Mouse (Mus musculus) common myeloid progenitor, adult 5-6 weeks (primary cell): ENCODE data around the gene Prmt7. TPM values are rescaled to one million over a fixed set of nuclear protein-coding genes. Genes with fewer than 3 reads are reported as not detected.
"Not testable (repeated sequence)": the region's sequence is repeated elsewhere in the genome, so short reads cannot be mapped to it uniquely, and the experiment has no call there.

ENCODE experiments used
- ATAC-seq: replicated peaks from 2 replicates; pipeline ENCODE4 v1.8.0; 2016; ENCODE audit warnings: low read depth, mild to moderate bottlenecking, moderate TSS enrichment, inconsistent platforms; ENCODE audit not compliant: poor library complexity, severe bottlenecking
- total RNA-seq: library from RNA; stranded (forward); fragments of 200-1000, 187-1606 nt; gene quantifications from 2 replicates; pipeline ENCODE4 v1.2.3, GENCODE M21; 2017

The Prmt7 gene
- 44.0 and 51.4 TPM in 2 replicates for total RNA-seq

DNA sequence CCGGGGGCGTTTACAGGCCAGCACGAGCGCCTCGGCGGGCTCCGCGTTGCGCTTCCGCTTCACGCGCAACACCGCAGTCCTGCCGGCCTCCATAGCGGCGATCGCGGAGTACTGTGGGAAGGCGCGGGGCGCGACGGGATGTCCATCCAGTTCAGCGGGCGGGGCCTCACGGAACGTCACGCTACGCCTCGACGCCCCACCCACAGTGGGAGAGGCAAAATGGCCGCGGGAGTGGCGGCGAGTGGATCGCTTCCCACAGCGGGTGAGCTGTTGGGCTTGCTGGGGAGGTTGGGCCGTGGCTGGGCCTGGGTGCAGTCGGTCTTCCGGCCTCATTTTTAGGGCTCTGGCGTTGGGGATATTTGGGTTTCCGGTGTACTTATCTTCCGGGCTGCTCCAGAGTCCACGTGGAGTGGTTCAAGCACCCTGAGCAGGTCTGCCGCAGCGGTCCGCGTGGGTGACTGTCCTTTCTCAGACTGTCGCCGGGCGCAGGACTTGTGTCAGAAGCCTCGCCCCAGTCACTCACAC lies at the start of gene Prmt7, which contains the start of gene Slc7a6os:
Gene Prmt7 (plus strand): TSS at position 116 of the 525 bp plus-strand sequence.
Gene Slc7a6os (minus strand): TSS at position 115 of the 525 bp plus-strand sequence.
- peak; percentile 98 for ATAC-seq

DNA sequence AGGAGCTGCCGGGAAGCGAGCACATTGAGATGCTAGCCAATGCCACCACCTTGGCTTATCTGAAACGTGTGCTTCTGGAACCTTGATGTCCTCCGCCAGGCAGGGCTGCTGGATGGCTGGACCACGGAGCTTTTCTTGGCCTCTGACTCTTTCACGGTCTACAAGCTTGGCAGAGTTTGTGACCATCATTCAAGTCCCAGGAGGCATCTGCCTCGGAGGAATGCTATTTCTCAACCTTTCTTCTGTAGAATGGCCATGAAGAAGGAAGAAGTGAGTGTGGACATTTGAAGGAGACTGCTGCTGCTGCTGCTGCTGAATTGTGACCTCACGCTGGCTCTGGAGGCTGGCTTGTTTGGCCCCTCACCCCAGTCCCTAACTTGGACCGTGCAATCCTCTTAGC lies 47.5 kb upstream of the Prmt7 start:
- no peak for ATAC-seq

DNA sequence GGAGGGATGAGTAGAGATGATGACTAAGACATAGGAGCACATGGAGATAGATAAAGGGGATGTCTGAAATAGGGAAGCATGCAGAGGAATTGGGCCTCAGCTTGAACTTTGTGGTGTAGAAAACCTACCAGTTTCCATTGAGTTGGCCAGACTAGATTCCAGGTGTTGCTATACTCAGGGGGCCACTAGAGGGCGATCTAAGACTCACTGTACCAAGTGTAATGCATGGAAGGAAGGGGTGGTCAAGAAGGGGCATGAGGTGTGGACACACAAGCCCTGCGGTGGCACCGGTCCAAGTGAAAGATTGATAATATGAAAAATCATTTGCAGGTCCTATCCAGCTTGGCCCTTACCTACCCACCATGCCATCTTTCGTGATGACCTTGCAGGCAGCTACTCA lies 45.3 kb upstream of the Prmt7 start:
- peak; percentile 62 for ATAC-seq

DNA sequence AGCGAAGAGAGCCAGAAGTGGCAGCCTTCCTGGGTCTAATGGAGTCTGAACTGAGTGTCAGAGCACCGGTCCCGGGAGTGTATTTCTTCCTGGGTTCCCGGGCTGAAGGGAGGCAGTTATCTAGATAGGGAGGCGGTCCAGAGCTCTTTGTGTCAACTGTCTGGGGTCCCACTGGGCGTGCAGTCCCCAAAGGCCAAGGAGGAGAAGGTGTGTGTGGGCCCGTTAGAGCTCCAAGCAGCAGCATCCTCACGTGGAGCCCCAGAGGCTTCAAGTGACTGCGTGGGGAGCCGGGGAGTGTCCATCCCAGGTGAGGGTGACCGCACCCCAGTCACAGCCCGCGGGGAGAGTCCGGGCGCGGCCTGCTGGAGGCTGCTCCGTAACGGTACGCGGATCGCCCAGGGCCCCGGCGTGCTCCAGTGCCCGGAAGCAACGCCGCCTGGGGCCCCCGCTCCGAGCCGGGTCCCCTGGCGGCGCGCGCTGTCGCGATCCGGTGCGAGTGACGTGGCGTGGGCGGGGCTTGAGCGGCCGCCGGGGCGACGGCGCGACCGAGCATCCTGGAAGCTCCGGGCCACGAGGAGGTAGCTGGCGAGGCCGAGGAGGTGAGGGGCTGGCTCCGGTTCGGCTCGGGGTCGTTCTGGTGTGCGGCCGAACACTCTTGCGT lies 42.2 kb upstream of the Prmt7 start, which contains the start of gene Slc7a6:
Gene Slc7a6 (plus strand): TSS at position 502 of the 661 bp plus-strand sequence.
- ATAC-seq: peak; percentile 74

DNA sequence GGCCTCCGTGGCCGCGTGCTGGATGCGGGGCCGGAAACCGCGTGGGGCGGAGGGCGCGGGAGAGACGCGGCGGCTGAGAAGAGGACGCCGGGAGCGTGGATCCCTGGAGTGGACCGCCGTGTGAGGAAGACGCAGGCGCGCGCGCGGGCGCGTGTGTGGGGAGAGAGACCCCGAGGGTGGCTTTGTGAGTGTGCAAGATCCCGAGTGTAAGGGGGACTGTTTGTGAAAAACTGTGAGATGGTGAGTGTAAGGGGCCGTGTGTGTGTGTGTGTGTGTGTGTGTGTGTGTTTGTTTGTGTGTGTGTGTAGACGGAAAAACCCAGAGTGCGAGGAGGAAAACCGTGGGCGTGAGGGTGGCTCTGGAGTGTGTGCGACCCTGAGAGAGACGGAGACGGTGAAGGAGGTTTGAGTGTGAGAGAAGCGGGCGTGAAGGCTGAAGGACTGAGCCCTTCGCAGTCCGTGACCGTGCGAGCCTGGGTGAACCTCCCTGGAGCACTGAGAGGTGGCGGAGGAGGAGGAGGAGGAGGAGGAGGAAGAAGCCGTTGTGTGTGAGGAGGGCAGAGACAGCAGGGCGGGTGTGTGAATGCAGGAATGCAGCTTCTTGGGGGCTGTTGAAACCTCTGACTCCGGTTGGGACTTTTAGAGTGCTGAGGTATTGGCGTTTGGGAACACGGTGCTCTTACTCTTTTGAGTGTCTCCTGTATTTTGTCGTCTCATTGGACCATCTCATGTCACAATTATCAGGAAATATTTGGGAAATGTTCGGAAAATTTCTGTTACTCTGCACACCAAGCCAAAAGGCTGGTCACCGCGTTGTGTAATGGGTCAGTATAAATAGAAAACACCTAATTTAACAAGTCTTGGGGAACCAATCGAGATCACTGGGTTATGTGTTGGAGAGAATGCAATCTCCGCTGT lies 41.5 kb upstream of the Prmt7 start:
- ATAC-seq: peak; percentile 45

DNA sequence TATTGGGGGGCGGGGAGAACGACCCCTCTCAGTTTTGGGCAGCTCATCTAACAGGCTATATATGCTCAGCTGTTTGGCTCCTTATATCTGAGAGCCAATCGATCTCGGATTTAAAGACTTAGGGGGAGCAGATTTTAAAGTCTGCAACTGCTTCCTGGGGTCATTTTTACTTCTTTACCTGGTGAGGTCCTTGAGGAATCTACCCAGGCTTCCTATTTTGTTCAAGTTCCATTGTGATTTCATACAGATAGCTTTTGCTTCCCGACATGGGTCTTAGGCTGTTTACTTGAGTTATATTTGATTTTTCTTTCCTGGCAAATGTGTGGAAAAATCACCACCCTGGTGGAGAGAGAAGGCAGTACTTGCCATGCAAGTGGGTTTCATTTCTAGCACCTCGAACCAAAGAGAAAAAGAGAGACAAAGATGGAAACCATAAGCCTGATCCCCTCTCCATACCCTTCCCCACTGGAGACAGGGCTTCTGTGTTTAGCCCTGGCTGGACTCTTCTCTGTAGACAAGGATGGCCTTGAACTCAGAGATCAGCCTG lies 40.7 kb upstream of the Prmt7 start:
- no peak for ATAC-seq

DNA sequence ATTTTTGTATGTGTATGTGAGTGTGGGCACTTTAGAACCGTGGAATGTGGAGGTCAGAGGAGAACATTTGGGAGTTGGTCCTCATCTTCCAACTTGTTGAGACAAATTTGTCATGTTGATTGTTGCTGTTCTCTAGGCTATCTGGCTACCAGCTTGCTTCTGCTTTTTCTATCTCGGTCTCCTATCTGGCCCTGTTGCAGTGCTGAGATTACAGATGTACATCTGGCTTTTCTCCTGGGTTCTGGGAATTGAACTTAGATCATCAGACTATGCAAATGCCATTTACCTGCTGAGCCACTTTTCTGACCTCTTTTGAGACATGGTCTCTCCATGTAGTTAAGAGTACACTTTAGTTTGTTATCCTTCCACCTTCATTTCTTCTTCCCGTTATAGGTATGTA lies 37.2 kb upstream of the Prmt7 start:
- ATAC-seq: no peak

DNA sequence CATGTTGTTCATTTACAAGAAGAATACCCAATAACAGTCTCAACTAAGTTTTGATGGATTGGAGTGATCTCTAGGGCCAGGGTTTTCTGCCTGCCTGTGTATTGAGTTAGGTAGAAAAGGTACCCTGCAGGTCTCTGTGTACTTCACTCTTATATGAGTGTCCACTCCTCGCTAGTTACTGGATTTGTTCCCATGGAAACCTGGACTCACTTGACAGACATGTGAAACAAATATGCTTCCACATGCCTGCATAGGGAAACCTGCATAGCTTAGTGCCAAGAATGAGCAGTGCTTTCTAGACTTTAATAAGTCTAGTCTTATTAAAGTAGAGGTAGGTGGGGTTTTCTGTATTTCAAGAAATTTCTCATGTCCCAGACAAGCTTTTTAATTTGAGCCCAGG lies 33.8 kb upstream of the Prmt7 start:
- ATAC-seq: no peak

DNA sequence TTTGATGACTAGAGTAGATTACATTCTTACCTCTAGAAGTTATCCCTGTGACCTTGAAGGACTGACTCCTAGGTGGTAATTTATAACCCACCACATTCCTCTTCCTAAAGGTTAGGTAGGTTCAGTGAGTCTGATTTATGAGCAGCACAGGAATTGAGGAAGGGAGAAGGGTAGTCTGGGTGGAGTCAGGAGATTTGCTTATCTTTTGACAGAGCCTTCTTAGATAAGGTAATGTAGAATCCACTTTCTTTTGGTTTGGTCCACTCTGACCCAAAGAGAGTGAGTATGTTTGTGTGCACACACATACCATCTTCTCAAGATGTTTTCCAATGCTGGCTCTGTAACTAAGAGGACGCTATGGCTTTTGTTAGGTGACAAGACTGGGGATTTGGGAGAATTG lies 33.1 kb upstream of the Prmt7 start:
- ATAC-seq: no peak

DNA sequence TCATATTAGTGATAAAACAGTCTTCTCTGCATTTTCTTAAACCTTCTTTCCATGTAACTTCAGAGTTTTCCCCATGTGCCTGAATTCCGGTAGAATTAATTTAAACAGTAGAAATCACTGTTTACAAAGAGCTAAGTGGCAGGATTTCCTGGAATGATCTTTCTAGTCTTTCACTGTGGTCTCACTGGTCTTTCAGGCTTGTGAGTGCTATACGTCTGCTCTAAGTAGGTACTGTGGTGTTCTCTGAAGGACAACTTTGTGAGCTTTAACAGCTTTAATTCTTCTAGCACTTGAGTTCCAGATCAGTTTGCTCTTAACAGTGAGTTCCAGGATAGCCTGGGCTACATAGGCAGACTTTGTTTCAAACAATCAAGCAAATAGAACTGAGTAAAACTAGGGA lies 32.3 kb upstream of the Prmt7 start:
- ATAC-seq: no peak

DNA sequence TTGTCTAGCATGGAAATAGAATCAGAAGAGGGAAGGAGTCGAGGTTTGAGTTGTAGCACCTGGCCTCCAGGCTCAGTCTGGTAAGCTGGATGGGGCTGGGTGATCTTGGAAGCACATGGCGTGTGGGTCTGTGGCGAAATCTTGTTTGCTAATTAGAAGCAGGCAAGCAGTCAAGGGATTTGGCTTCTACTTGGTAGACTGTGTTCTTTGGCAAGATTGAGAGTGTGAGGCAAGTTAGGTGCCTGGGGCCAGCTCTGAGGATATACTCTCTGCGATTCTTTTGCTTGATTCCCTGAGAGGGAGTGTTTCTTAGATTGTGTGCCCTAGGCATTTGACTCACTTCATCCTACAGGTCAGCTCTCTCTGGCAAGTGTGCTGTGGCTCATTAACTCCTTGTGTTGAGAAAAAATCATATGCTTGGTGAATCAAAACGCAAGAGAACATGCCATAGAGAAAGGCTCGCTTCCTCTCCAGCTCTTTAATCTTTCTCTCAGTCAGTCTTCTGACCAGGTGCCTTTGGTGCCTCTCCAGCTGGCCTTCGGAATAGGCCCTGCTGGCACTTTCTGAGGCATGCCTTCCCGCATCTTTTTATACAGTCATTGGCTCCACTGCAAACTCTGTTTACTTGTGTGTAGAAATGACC lies 25.0 kb upstream of the Prmt7 start:
- ATAC-seq: no peak

DNA sequence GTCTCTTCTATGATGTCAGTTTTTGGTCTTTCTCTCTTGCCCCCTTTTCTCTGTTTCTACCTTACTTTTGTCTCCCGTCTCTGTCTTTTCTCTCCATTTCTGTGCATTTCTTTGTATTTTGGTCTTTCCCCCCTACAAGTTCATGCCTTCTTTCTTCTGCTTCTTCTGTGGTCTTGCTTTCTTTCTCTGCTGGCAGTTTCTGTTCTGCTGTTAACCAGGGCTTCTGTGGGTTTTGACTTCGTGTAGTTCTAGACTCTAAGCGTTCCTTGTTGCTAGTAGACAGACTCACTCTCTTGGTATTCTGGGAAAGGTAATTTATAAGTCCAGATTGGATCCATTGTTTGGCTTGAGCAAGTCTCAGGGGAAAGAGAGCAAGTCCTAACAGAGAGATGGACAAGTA lies 24.3 kb upstream of the Prmt7 start:
- ATAC-seq: no peak

DNA sequence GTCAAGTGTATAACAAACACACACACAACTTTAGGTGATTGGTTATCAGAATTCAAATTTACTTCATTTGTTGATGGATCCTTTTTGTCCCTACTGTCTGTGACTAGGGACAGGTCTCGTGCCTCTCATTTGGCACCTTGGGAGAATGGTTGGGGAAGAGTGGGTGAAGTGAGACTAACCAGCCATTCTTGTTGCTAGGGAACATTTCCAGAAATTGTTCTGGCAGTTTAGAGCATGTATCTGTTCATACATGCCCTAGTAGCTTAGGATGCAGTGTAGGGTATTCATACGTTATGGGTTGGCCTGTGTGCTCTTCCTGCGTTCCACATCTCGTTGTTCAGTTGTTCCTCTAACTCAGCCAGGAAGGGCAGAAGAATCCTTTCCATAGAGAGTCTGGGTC lies 21.6 kb upstream of the Prmt7 start:
- ATAC-seq: no peak

DNA sequence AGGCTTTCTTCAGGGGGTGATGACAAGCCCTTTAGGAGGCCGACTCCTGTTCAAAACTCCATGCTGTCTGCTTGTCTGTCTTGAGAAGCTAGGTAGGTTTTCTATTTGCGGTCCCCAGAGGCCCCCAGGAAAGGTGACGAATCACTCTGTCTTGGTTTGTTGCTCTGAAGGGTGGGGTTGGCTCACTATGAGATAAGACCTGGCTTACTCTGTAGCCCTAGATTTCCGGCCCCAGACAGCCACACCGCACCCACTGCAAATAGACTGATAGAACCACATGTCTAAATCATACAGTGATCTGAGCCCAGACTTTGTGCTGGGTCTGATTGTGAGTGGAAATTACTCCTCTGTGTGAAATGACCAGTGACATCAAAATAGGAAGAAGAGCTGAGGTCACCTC lies 19.1 kb upstream of the Prmt7 start:
- peak; percentile 79 for ATAC-seq

DNA sequence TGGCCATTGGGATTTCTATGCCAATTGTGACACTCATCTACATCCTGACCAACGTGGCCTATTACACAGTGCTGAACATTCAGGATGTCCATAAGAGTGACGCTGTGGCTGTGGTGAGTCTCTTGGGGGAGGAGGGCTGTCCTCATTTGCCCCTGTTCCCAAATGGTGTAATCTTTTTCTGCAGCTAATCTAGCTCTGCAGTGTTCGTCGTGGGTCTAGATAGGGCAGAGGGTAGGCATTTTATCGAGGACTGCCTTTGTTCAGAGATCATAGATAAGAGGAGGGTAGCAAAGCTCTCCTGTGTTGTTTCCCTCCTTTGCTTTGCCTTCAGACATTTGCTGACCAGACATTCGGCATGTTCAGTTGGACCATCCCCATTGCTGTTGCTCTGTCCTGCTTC lies 17.6 kb upstream of the Prmt7 start:
- 0 out of 2 replicates have a peak, but pooled peaks have one; percentile 15 for ATAC-seq

DNA sequence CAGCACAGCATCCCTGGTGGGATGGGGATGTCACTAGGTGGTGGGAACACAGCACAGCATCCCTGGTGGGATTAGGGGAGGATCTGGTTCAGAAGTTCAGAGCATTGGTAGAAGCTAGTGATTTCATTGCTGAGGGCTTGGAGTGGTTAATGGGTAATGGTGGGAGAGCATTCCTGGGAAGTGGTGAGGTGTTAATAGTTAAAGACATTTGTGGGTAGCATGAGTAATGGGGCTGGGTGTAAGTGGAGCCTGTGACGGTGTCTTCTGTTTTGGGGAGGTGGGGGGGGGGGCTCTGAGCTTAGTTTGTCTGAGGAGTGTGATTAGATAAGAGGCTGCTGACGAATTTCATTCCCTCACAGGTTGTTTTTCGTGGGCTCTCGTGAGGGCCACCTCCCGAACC lies 16.7 kb upstream of the Prmt7 start:
- no peak for ATAC-seq

DNA sequence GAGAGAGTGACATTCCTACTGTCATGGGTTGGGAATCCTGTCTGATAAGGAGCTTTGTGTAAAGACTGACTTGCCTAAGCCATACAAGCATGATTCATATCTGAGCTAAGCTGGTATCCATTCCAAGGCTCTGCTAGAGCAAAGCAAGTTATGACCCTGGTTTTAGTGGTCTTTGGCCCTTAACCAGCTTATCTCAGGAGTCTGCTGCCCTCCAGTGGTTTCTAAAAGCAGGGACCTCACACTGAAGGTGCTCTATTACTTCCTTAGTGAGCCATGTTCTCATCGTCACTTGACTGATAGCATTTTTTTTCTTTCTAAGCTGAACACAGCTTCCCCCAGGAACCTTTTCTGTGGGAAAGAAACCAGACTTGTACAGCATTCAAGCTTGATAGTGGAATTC lies 12.0 kb upstream of the Prmt7 start:
- ATAC-seq: peak; percentile 96

DNA sequence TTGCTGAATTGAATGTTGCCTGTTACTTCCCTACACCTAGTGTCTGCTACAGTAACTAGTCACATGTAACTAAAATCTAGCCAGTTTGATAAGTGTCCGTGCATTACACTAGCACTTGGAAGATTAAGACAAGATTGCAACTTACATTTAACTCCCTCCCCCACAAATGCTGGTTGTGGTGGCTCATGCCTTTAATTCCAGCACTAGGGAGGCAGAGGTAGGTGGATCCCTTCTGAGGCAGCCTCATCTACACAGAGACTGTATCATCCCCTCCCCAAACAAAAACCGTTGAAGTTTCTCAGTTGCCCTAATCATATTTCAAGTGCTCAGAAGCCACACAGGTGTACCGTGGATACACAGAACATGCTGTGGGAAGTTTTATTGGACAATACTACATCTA lies 11.1 kb upstream of the Prmt7 start:
- not testable (repeated sequence) for ATAC-seq

DNA sequence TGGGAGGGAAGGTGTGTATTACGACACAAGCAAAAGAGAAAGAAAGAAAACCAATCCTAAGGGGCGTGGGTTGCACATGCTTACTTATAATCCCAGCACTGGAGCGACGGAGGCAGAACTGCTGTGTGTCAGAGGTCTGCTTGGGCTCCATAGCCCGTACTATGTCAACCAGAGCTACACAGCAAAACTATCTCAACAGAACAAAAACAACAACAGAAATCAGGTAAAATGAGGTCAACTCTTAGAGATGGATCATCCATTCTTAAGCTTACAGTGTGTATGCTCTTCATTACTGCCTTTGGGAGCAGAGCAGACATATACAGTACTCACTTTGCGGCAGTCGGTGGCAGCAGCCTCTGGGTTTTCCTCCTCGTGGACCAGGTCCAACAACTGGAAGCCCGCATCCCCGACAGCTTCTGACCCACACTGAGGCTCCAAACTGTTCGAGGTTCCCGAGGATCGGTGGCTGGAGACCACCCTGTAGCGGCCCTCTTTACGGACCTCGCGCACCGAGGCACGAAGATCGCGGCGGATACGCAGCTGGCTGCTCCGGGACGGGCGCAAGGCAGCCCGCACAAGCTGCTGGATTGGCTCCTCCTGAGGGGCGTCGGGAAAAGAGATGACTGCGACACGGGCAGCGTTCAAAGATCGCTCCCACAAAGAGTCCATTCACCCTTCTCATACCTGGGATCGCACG lies 553 bp upstream of the Prmt7 start:
- peak; percentile 16; the same call in 1 of the 2 replicates for ATAC-seq

DNA sequence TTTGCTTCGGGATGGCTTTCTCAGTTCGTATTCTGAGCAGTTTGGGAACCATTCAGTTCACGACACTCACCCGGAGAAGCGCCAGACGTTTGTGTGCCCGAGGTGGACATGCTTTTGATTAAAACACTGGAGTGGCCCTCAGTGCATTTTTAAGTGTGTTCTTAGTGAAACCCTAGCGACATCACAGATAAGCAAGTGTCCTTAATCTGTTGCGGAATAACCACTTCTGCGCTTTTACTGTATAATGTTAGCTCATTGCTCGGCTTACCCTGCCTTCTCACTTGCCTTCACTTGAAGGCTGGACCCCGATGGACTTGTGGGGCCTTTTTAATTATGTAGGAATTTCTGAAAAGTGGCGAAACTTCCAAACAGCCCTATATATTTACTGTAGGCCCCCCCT lies 685 bp downstream of the Prmt7 start:
- ATAC-seq: peak; percentile 4; the same call in 1 of the 2 replicates
